11 mouse cellular contexts compared by ENCODE assay signal in genomic region chr17:44300236-44300635, GRCm38 (mm10).
DNase-seq lines count a peak whose midpoint lies in the region; ATAC-seq and TF ChIP-seq lines count a peak whose summit lies in the region.
"Had no signal": no experiment of that assay in that cellular context is flagged by ENCODE, and none has a peak within 500 bp of the region (broad histone marks: within the 10 kb centered on the region; RNA-seq: fewer than 3 reads in every experiment).

No protein-coding gene starts in this region.

- H3K79me2 ChIP-seq in heart, adult 2 months (replicated peaks; ENCODE audit: control insufficient read depth, insufficient read depth, low read length), result no peaks in the 10 kb centered on the region

- no peaks in the 10 kb centered on the region for H3K36me3 ChIP-seq in heart, embryonic 13.5 days
- H3K36me3 ChIP-seq in heart, adult 2 months (ENCODE audit: control insufficient read depth, insufficient read depth, low read length), result no peaks in the 10 kb centered on the region
- H3K36me3 ChIP-seq in lung, embryonic 16.5 days (ENCODE audit: control insufficient read depth, insufficient read depth, low read length), result no peaks in the 10 kb centered on the region
- H3K36me3 ChIP-seq in embryonic facial prominence, embryonic 15.5 days, result no peaks in the 10 kb centered on the region

- H3K9ac ChIP-seq in heart, embryonic 13.5 days, result no peak overlapping the region
- no peak overlapping the region for H3K9ac ChIP-seq in heart, adult 2 months (ENCODE audit: low read depth, low read length)
- no peak overlapping the region for H3K9ac ChIP-seq in lung, embryonic 16.5 days (ENCODE audit: low read length)
- no peak overlapping the region for H3K9ac ChIP-seq in embryonic facial prominence, embryonic 15.5 days

- WGBS in heart, embryonic 13.5 days, result 29% methylated on average over 5 of the region's 5 CpGs
- 43% methylated on average over 5 of the region's 5 CpGs for WGBS in heart, adult 2 months
- 11% methylated on average over 5 of the region's 5 CpGs for WGBS in lung, embryonic 16.5 days
- WGBS in embryonic facial prominence, embryonic 15.5 days, result 12% methylated on average over 5 of the region's 5 CpGs

- TF ChIP-seq EP300 in heart, adult 2 months (IDR thresholded peaks at IDR 0.05; ENCODE audit: insufficient read depth, low read depth, low read length), result no peak

- H3K4me3 ChIP-seq in heart, embryonic 13.5 days, result no peak overlapping the region
- no peak overlapping the region for H3K4me3 ChIP-seq in heart, adult 2 months
- H3K4me3 ChIP-seq in lung, embryonic 16.5 days (ENCODE audit: low read length), result no peak overlapping the region
- H3K4me3 ChIP-seq in embryonic facial prominence, embryonic 15.5 days (replicated peaks), result no peak overlapping the region
- H3K4me3 ChIP-seq: layer of hippocampus, adult 2 months had no signal

- no peak for TF ChIP-seq CTCF in heart, adult 2 months (IDR thresholded peaks at IDR 0.05)

- peak overlapping the region; percentile 44 for H3K27ac ChIP-seq in heart, embryonic 13.5 days (replicated peaks)
- no peak overlapping the region for H3K27ac ChIP-seq in heart, adult 2 months
- H3K27ac ChIP-seq in lung, embryonic 16.5 days (ENCODE audit: low read length), result peak overlapping the region; percentile 36
- H3K27ac ChIP-seq in embryonic facial prominence, embryonic 15.5 days (replicated peaks), result peak overlapping the region; percentile 72
- H3K27ac ChIP-seq: layer of hippocampus, adult 2 months had no signal

- peaks cover 22% of the 10 kb centered on the region for H3K27me3 ChIP-seq in heart, embryonic 13.5 days (replicated peaks)
- H3K27me3 ChIP-seq in heart, adult 2 months (ENCODE audit: control insufficient read depth, insufficient read depth, low read length), result no peaks in the 10 kb centered on the region
- no peaks in the 10 kb centered on the region; the same call in 1 of the 2 replicates for H3K27me3 ChIP-seq in lung, embryonic 16.5 days (ENCODE audit: control insufficient read depth, insufficient read depth, low read depth, low read length)
- no peaks in the 10 kb centered on the region for H3K27me3 ChIP-seq in embryonic facial prominence, embryonic 15.5 days

- H3K4me2 ChIP-seq in heart, embryonic 13.5 days, result peak overlapping the region; percentile 58
- no peak overlapping the region for H3K4me2 ChIP-seq in lung, embryonic 16.5 days (ENCODE audit: low read depth, low read length)
- H3K4me2 ChIP-seq in embryonic facial prominence, embryonic 15.5 days (replicated peaks), result no peak overlapping the region

- no peak for TF ChIP-seq POLR2A in heart, adult 2 months (IDR thresholded peaks at IDR 0.05; ENCODE audit: insufficient read depth, low read depth, low read length)

- no peak for DNase-seq in heart, adult 2 months
- no peak for DNase-seq in lung, postnatal 10 days
- DNase-seq in mesoderm, embryonic 11.5 days (ENCODE audit: low read depth, low spot score), result peak; percentile 66
- no peak for DNase-seq in left cerebral cortex, adult 11 months (ENCODE audit: low spot score)
- no peak for DNase-seq in right cerebral cortex, postnatal 25 days
- DNase-seq: thymus, postnatal 25 days had no signal

- H3K9me3 ChIP-seq in heart, embryonic 13.5 days, result no peaks in the 10 kb centered on the region
- H3K9me3 ChIP-seq in lung, embryonic 16.5 days (ENCODE audit: control insufficient read depth, low read length), result no peaks in the 10 kb centered on the region
- H3K9me3 ChIP-seq in embryonic facial prominence, embryonic 15.5 days (replicated peaks), result no peaks in the 10 kb centered on the region

- intact Hi-C loops in heart, adult 2 months (cut with DNase I), result no loop called here

- no peak for ATAC-seq in heart, embryonic 13.5 days (ENCODE audit: extremely low read depth, insufficient number of reproducible peaks, low FRiP score, low TSS enrichment)
- ATAC-seq in lung, embryonic 16.5 days (ENCODE audit: low read depth), result no peak
- no peak for ATAC-seq in embryonic facial prominence, embryonic 15.5 days (ENCODE audit: insufficient number of reproducible peaks, low FRiP score, low TSS enrichment, low read depth)
- ATAC-seq: midbrain, embryonic 16.5 days had no signal

- peaks cover 22% of the 10 kb centered on the region for H3K4me1 ChIP-seq in heart, embryonic 13.5 days
- peaks cover 3% of the 10 kb centered on the region; the same call in 1 of the 2 replicates for H3K4me1 ChIP-seq in heart, adult 2 months (ENCODE audit: control insufficient read depth, insufficient read depth, low read length)
- H3K4me1 ChIP-seq in lung, embryonic 16.5 days (replicated peaks; ENCODE audit: control insufficient read depth, insufficient read depth, low read length), result peaks cover 10% of the 10 kb centered on the region
- H3K4me1 ChIP-seq in embryonic facial prominence, embryonic 15.5 days, result peaks cover 18% of the 10 kb centered on the region
